Mouse (Mus musculus) cerebellum, adult 9-11 months (tissue): ENCODE results near the gene Tmem212.

Source experiments
- DNase-seq: peaks from one replicate; pipeline ENCODE4 v3.0.0; 2022

Tmem212 gene

GRCm38 (mm10) chr3:27840311-27840710 is 55.9 kb downstream of the Tmem212 start:
- no peak for DNase-seq

GRCm38 (mm10) chr3:27839795-27840194 is 56.4 kb downstream of the Tmem212 start:
- DNase-seq, result no peak

- no peak for DNase-seq
These were observed 56.9 kb downstream of the Tmem212 start for GRCm38 (mm10) chr3:27839231-27839630.

GRCm38 (mm10) chr3:27836297-27836696 is 59.9 kb downstream of the Tmem212 start:
- no peak for DNase-seq

GRCm38 (mm10) chr3:27835786-27836185 is 60.4 kb downstream of the Tmem212 start:
- DNase-seq, result no peak

GRCm38 (mm10) chr3:27828755-27829154 is 67.4 kb downstream of the Tmem212 start:
- no peak for DNase-seq

GRCm38 (mm10) chr3:27827236-27827635 is 68.9 kb downstream of the Tmem212 start:
- DNase-seq, result no peak

GRCm38 (mm10) chr3:27825985-27826384 is 70.2 kb downstream of the Tmem212 start:
- no peak for DNase-seq
